Mouse (Mus musculus) heart, adult 11 months (tissue): ENCODE measurements at regions not wholly inside any gene's neighbourhood (a gene's known extent, or its start where the extent isn't known, plus 50 kb on each side); places are given as distances from the start of the nearest gene placed in this dataset.

Experiments used
- DNase-seq: peaks from one replicate; pipeline ENCODE4 v3.0.0; 2022

GRCm38 (mm10) chr14:24770015-24770977 is 283.4 kb downstream of the Rps24 start:
- peak; percentile 82 for DNase-seq

- DNase-seq: no peak
Measured at GRCm38 (mm10) chr14:24771663-24772062, 284.7 kb downstream of the Rps24 start.

- DNase-seq: peak; percentile 95
Measured at GRCm38 (mm10) chr14:24772129-24772528, 285.2 kb downstream of the Rps24 start.

- peak; percentile 99 for DNase-seq
Measured at GRCm38 (mm10) chr14:24778748-24779630, 292.1 kb downstream of the Rps24 start.

GRCm38 (mm10) chr14:24781674-24782073 is 294.7 kb downstream of the Rps24 start:
- no peak for DNase-seq

GRCm38 (mm10) chr14:24783889-24784288 is 297.0 kb downstream of the Rps24 start:
- no peak for DNase-seq

GRCm38 (mm10) chr14:24785452-24785851 is 298.5 kb downstream of the Rps24 start:
- DNase-seq: no peak

- peak; percentile 98 for DNase-seq
Measured at GRCm38 (mm10) chr14:24793375-24794285, 306.7 kb downstream of the Rps24 start.

- DNase-seq: peak; percentile 90
Measured at GRCm38 (mm10) chr14:24794359-24794845, 307.5 kb downstream of the Rps24 start.

GRCm38 (mm10) chr14:24797494-24797893 is 310.6 kb downstream of the Rps24 start:
- DNase-seq: peak; percentile 62

- peak; percentile 70 for DNase-seq
Measured at GRCm38 (mm10) chr14:24798066-24798465, 311.1 kb downstream of the Rps24 start.

- no peak for DNase-seq
Measured at GRCm38 (mm10) chr14:24803001-24803655, 316.2 kb downstream of the Rps24 start.

- DNase-seq: peak; percentile 92
Measured at GRCm38 (mm10) chr14:24807061-24807460, 320.1 kb downstream of the Rps24 start.

- peak; percentile 94 for DNase-seq
Measured at GRCm38 (mm10) chr14:24822876-24823567, 336.1 kb downstream of the Rps24 start.

GRCm38 (mm10) chr14:24824351-24824750 is 337.4 kb downstream of the Rps24 start:
- DNase-seq: no peak

GRCm38 (mm10) chr14:24825722-24826386 is 338.9 kb downstream of the Rps24 start:
- no peak for DNase-seq

GRCm38 (mm10) chr14:24826471-24827337 is 339.8 kb downstream of the Rps24 start:
- DNase-seq: no peak

- DNase-seq: no peak
Measured at GRCm38 (mm10) chr14:24827381-24828031, 340.6 kb downstream of the Rps24 start.

- DNase-seq: peak; percentile 87
Measured at GRCm38 (mm10) chr14:24829001-24829400, 342.1 kb downstream of the Rps24 start.
